Mouse (Mus musculus) MEL-GATA-1-ER (cell line): ENCODE data around the gene Nfyc.

Experiments used
- DNase-seq: peaks from one replicate; pipeline ENCODE4 v3.0.0-alpha.2; 2012; ENCODE audit warnings: low read depth; ENCODE audit errors: extremely low read depth

Nfyc gene

GRCm38 (mm10) chr4:120831472-120831871 is at the start of gene Nfyc:
TSS of gene Nfyc (minus strand) at chr4:120831572.
- DNase-seq: no peak

GRCm38 (mm10) chr4:120880731-120881432 is 49.5 kb upstream of the Nfyc start:
- peak; percentile 66 for DNase-seq

- DNase-seq: no peak
Observed at GRCm38 (mm10) chr4:120879386-120879785, 48.0 kb upstream of the Nfyc start.

GRCm38 (mm10) chr4:120878728-120879127 is 47.4 kb upstream of the Nfyc start:
- DNase-seq: no peak

- no peak for DNase-seq
Observed at GRCm38 (mm10) chr4:120875961-120876360, 44.6 kb upstream of the Nfyc start.

GRCm38 (mm10) chr4:120870262-120870748 is 38.9 kb upstream of the Nfyc start:
- no peak for DNase-seq

GRCm38 (mm10) chr4:120868988-120869387 is 37.6 kb upstream of the Nfyc start:
- DNase-seq: no peak

- no peak for DNase-seq
Observed at GRCm38 (mm10) chr4:120868246-120868645, 36.9 kb upstream of the Nfyc start.

- no peak for DNase-seq
Observed at GRCm38 (mm10) chr4:120866211-120866610, 34.8 kb upstream of the Nfyc start.

- DNase-seq: no peak
Observed at GRCm38 (mm10) chr4:120859865-120860264, 28.5 kb upstream of the Nfyc start.

- DNase-seq: no peak
Observed at GRCm38 (mm10) chr4:120856376-120856775, 25.0 kb upstream of the Nfyc start.

GRCm38 (mm10) chr4:120855360-120856060 is 24.1 kb upstream of the Nfyc start:
- no peak for DNase-seq

GRCm38 (mm10) chr4:120854588-120855319 is 23.4 kb upstream of the Nfyc start, which contains the start of gene Rims3:
TSS of gene Rims3 (plus strand) at chr4:120854816.
- DNase-seq: no peak

GRCm38 (mm10) chr4:120850946-120851345 is 19.6 kb upstream of the Nfyc start:
- DNase-seq: no peak

- no peak for DNase-seq
Observed at GRCm38 (mm10) chr4:120849451-120849850, 18.1 kb upstream of the Nfyc start.

GRCm38 (mm10) chr4:120848909-120849308 is 17.5 kb upstream of the Nfyc start:
- DNase-seq: no peak

GRCm38 (mm10) chr4:120845098-120845497 is 13.7 kb upstream of the Nfyc start:
- peak; percentile 54 for DNase-seq

- DNase-seq: peak; percentile 36
Observed at GRCm38 (mm10) chr4:120844423-120845082, 13.2 kb upstream of the Nfyc start.

- no peak for DNase-seq
Observed at GRCm38 (mm10) chr4:120841342-120841741, 10.0 kb upstream of the Nfyc start.

GRCm38 (mm10) chr4:120830767-120831166 is 605 bp downstream of the Nfyc start:
- DNase-seq: no peak

GRCm38 (mm10) chr4:120826418-120826817 is 5.0 kb downstream of the Nfyc start:
- DNase-seq: no peak
